Mouse (Mus musculus) spleen, adult 2 months (tissue): Measurements from ENCODE around the gene Stk11ip.

Experiments
- CTCF ChIP-seq: fragments of 200-500 bp; IDR thresholded peaks from 2 replicates; pipeline ENCODE4 v1.5.1; 2011; ENCODE audit warnings: mild to moderate bottlenecking, inconsistent platforms; ENCODE audit not compliant: insufficient read depth, insufficient read length, insufficient replicate concordance; ENCODE audit errors: extremely low read depth
- POLR2A ChIP-seq: fragments of 200-500 bp; IDR thresholded peaks from 2 replicates; pipeline ENCODE4 v1.6.1; 2011; ENCODE audit warnings: low read depth, low read length, inconsistent platforms

DNA sequence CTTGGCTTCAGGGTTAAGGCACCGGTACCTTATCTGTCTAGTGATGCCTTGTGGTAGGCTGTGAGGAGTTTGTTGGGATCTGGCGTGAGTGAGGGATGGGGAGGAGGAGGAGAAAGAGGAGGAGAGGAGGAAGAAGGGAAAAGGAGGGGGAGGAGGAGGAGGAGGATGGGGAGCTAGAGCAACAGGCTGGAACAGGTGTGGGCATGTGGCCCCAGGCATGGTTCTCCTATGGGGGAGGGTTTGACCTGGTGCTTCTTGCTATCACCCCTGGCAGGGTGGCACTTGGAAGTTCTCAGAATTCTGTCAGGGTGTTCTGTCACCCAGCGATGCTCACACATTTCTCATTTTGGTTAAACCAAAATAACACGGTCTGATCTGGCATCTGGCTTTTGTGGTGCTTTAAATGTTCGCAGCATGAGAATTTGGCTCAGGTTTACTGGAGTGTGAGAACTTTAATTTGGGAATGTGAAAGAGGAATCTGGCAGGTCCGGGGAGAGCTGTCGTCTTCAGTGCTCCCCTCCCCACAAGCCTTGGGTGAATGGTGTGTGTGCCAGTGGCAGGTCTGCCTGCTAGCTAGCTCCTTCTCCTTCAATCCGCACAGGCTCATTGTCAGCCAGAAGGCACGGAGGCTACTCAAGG lies 34.9 kb downstream of the Stk11ip start:
- no peak for TF ChIP-seq CTCF
- no peak for TF ChIP-seq POLR2A
